Mouse (Mus musculus): ENCODE measurements around the gene Gm14443.
A peak's percentile ranks its signal among the peaks of the same experiment; 100 is the strongest.
"Not testable (repeated sequence)": the region's sequence is repeated elsewhere in the genome, so short reads cannot be mapped to it uniquely, and the experiment has no call there.

The Gm14443 gene

DNA sequence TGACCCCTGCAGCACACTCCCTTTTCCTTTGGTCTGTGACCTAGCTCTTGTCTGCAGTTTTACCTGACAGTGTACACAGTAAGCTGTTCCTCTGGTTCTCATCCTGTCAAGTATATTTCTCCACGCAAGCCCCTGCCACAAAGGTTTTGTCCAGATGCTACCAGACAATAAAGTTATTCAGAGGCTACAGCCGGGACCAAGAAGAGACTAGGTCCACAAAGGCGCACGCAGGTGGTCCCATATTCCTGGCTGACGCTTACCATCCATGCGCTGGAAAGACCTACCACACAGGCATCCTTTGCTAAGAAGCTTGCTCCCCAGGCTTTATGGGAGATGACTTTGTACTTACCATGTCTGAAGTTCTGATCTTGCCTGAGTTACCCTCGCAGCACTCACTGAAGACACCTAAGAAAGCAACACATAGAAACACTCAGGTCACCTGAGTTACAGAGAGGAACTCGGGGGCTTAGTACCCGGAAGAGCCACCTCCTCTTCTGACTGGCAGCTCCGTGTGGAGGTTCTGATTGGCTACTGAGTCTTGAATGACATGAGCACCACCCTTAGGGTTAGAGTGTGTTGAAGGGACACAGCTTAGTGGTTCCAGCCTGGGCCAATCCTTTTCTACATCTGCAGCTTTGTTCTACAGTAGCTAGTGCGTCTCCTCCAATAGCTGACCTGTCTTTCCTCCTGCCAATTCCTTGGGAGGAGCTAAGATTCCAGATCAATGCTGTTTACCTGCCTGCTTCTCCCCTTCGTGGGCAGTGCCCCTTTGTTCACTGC is at the start of gene Gm14443:
Gm14443 (minus strand) TSS at position 471 of the 780 bp plus-strand sequence.
- DNase-seq: not testable (repeated sequence)

GRCm38 (mm10) chr2:175206732-175207131 is 31.1 kb upstream of the Gm14443 start, which contains the start of gene Gm14391:
TSS of gene Gm14391 (minus strand) at chr2:175206917.
- DNase-seq: not testable (repeated sequence)

DNA sequence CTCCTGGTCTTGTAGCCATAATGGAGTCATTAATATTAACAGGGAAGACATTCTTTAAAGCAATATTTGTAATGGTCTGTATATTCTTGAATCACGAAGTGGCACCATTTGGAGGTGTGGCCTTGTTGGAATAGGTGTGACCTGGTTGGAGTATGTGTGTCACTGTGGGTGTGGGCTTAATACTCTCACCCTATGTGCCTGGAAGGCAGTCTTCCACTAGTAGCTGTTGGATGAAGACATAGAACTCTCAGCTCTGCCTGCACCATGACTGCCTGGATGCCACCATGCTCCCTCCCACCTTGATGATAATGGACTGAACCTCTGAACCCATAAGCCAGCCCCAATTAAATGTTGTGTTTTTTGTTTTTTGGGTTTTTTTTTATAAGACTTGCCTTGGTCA is 3.3 kb upstream of the Gm14443 start:
- not testable (repeated sequence) for DNase-seq

- DNase-seq: no peak
Observed at GRCm38 (mm10) chr2:175176312-175176711, 641 bp upstream of the Gm14443 start.

DNA sequence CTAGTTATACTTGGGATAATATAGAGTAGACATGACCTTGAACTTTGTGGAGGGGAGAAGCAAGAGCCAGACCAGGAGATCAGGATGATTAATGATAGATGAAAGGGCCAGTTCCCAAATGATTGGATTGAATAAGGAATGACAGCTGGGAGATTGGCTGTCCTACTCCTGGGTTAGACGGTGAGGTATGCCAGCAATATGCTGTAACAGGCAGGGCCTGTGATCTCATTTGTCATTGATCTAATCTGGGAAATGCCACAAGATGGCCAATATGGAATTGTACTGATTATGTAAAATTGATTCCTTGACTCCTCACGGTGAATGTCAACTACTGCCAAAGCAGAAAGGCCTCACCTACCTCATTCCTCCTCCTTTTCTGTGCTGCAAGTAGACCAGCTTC is 1.6 kb downstream of the Gm14443 start:
- not testable (repeated sequence) for DNase-seq

- not testable (repeated sequence) for DNase-seq
Observed at GRCm38 (mm10) chr2:175172906-175173595, 2.6 kb downstream of the Gm14443 start.

- no peak for DNase-seq
Observed at GRCm38 (mm10) chr2:175172123-175172522, 3.5 kb downstream of the Gm14443 start.

- not testable (repeated sequence) for DNase-seq
Observed at GRCm38 (mm10) chr2:175166870-175167269, 8.8 kb downstream of the Gm14443 start.

DNA sequence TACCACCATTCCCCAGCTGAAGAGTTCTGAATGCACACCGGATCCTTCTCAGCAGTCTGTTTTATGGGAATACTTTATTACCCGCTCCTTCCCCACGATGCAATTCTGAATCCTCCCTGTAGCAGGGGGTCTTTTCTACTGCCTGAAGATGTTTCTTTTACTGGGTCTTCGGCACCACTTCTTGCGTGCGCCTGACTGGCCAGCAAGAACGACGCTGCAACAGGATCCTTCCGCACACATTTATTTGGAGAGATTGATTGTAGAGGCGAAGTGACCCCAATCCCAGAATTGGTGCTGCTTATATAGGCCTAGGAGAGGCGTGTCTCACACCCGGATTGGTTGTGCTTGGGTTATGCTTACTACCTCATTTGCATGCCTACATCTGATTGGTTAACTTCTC is 10.6 kb downstream of the Gm14443 start:
- not testable (repeated sequence) for DNase-seq

- DNase-seq: not testable (repeated sequence)
Observed at GRCm38 (mm10) chr2:175161438-175161837, 14.2 kb downstream of the Gm14443 start.

- DNase-seq: no peak
Observed at GRCm38 (mm10) chr2:175158642-175159041, 17.0 kb downstream of the Gm14443 start.

GRCm38 (mm10) chr2:175156696-175157095 is 19.0 kb downstream of the Gm14443 start:
- no peak for DNase-seq

DNA sequence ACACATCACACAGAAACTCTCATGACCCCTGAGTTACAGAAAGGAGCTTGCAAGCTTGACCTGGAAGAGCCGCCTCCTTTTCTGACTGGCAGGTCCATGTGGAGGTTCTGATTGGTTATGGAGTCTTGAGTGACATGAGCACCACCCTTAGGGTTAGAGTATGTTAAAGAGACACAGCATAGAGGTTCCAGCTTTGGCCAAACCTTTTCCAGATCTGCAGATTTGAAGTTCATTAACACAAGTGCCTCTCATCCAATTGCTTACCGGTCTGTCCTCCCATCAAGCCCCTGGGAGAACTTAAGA is 33.7 kb downstream of the Gm14443 start, which contains the start of gene Gm14399:
Gm14399 (minus strand) TSS at position 20 of the 303 bp plus-strand sequence.
- not testable (repeated sequence) for DNase-seq

DNA sequence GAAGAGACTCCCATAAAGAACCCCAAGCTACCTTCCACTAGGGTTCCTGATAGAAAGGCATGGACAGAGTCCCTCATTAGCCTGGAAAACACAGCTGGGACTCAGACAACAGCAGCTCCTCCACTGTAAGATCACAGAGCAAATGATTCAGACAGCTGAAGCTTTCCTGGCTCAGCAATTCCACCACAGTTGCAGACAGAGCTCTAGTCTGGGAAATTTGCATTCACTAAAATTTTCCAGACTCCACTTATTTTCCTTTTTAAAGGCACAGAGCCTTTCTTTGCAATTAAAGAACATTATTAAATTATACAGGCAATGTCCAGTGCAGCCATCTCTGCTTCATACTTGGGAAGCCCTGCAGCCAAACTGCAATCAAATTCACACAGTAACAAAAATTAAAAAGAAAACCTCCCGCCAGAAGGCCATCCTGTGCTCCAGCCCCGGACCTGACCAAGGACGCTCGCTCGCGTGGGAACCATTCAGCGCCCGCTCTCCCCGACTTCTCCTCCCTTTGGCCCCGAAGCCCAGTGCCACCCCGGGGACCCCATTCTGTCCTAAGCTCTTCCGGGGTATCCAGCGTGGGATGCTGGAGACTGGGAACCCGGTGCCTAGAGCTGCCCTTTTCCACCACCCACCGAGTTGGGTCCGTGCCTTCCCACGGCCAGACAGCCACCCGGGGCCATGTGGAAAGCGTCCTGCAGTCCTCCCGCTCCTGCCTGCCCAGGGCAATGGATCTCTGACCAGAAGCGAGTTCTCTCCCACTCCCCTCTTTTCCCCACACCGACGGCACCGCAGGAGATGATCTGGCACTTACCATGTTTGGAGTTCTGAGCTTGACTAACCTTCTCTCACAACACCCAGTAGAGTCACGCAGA is 34.3 kb downstream of the Gm14443 start:
- peak; percentile 55 for DNase-seq

DNA sequence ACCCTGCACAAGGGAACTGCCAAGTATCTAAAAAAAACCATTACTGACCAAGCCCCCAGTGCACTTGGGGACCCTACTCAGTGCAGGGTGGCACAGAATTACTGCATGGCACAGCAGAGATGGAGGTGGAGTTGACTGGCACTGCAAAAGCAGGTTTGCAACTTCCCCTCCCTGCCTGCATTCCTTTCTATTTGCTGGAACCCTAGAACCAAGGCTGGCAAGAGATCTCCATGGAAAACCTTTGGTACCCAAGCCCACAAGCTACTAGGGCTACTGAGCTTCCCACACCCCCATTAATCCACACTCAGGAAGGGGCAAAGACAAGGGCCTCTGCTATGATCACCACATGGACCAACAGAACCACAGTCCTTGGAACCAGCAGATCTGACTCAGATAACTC is 35.0 kb downstream of the Gm14443 start:
- DNase-seq: not testable (repeated sequence)

All from kidney, adult 11 months (tissue).